Mouse (Mus musculus): ENCODE results near the gene 5730522E02Rik. TPM values are rescaled to one million over a fixed set of nuclear protein-coding genes. Genes with fewer than 3 reads are reported as not detected.

5730522E02Rik gene
- total RNA-seq, 1 experiment from 2014 or later: not detected

- no peak for ATAC-seq (replicated peaks in 1 of 2; ENCODE audit: insufficient read depth in 1 of 2, low FRiP score in 2 of 2, low TSS enrichment in 1 of 2, low read depth in 1 of 2, poor library complexity in 2 of 2, severe bottlenecking in 2 of 2)
Observed at GRCm38 (mm10) chr11:25674194-25674593, 536.4 kb downstream of the 5730522E02Rik start.

- ATAC-seq (replicated peaks in 1 of 2; ENCODE audit: insufficient read depth in 1 of 2, low FRiP score in 2 of 2, low TSS enrichment in 1 of 2, low read depth in 1 of 2, poor library complexity in 2 of 2, severe bottlenecking in 2 of 2): no peak
Observed at GRCm38 (mm10) chr11:25670018-25670417, 540.5 kb downstream of the 5730522E02Rik start.

- no peak for ATAC-seq (replicated peaks in 1 of 2; ENCODE audit: insufficient read depth in 1 of 2, low FRiP score in 2 of 2, low TSS enrichment in 1 of 2, low read depth in 1 of 2, poor library complexity in 2 of 2, severe bottlenecking in 2 of 2)
Observed at GRCm38 (mm10) chr11:25664562-25665104, 545.9 kb downstream of the 5730522E02Rik start.

GRCm38 (mm10) chr11:25646282-25646681, 564.3 kb downstream of the 5730522E02Rik start:
- no peak for ATAC-seq (replicated peaks in 1 of 2; ENCODE audit: insufficient read depth in 1 of 2, low FRiP score in 2 of 2, low TSS enrichment in 1 of 2, low read depth in 1 of 2, poor library complexity in 2 of 2, severe bottlenecking in 2 of 2)

GRCm38 (mm10) chr11:25644767-25645622, 565.6 kb downstream of the 5730522E02Rik start:
- ATAC-seq (replicated peaks in 1 of 2; ENCODE audit: insufficient read depth in 1 of 2, low FRiP score in 2 of 2, low TSS enrichment in 1 of 2, low read depth in 1 of 2, poor library complexity in 2 of 2, severe bottlenecking in 2 of 2): no peak

- no peak for ATAC-seq (replicated peaks in 1 of 2; ENCODE audit: insufficient read depth in 1 of 2, low FRiP score in 2 of 2, low TSS enrichment in 1 of 2, low read depth in 1 of 2, poor library complexity in 2 of 2, severe bottlenecking in 2 of 2)
Observed at GRCm38 (mm10) chr11:25606886-25607285, 603.7 kb downstream of the 5730522E02Rik start.

GRCm38 (mm10) chr11:25600030-25600429, 610.5 kb downstream of the 5730522E02Rik start:
- ATAC-seq (replicated peaks in 1 of 2; ENCODE audit: insufficient read depth in 1 of 2, low FRiP score in 2 of 2, low TSS enrichment in 1 of 2, low read depth in 1 of 2, poor library complexity in 2 of 2, severe bottlenecking in 2 of 2): no peak

GRCm38 (mm10) chr11:25595303-25595702, 615.3 kb downstream of the 5730522E02Rik start:
- ATAC-seq (replicated peaks in 1 of 2; ENCODE audit: insufficient read depth in 1 of 2, low FRiP score in 2 of 2, low TSS enrichment in 1 of 2, low read depth in 1 of 2, poor library complexity in 2 of 2, severe bottlenecking in 2 of 2): no peak

- ATAC-seq (replicated peaks in 1 of 2; ENCODE audit: insufficient read depth in 1 of 2, low FRiP score in 2 of 2, low TSS enrichment in 1 of 2, low read depth in 1 of 2, poor library complexity in 2 of 2, severe bottlenecking in 2 of 2): no peak
Observed at GRCm38 (mm10) chr11:25594780-25595179, 615.8 kb downstream of the 5730522E02Rik start.

GRCm38 (mm10) chr11:25592268-25592667, 618.3 kb downstream of the 5730522E02Rik start:
- ATAC-seq (replicated peaks in 1 of 2; ENCODE audit: insufficient read depth in 1 of 2, low FRiP score in 2 of 2, low TSS enrichment in 1 of 2, low read depth in 1 of 2, poor library complexity in 2 of 2, severe bottlenecking in 2 of 2): no peak

GRCm38 (mm10) chr11:25590215-25590614, 620.3 kb downstream of the 5730522E02Rik start:
- no peak for ATAC-seq (replicated peaks in 1 of 2; ENCODE audit: insufficient read depth in 1 of 2, low FRiP score in 2 of 2, low TSS enrichment in 1 of 2, low read depth in 1 of 2, poor library complexity in 2 of 2, severe bottlenecking in 2 of 2)

GRCm38 (mm10) chr11:25589509-25589908, 621.1 kb downstream of the 5730522E02Rik start:
- ATAC-seq (replicated peaks in 1 of 2; ENCODE audit: insufficient read depth in 1 of 2, low FRiP score in 2 of 2, low TSS enrichment in 1 of 2, low read depth in 1 of 2, poor library complexity in 2 of 2, severe bottlenecking in 2 of 2): no peak

- no peak for ATAC-seq (replicated peaks in 1 of 2; ENCODE audit: insufficient read depth in 1 of 2, low FRiP score in 2 of 2, low TSS enrichment in 1 of 2, low read depth in 1 of 2, poor library complexity in 2 of 2, severe bottlenecking in 2 of 2)
Observed at GRCm38 (mm10) chr11:25574129-25574465, 636.5 kb downstream of the 5730522E02Rik start.

- no peak for ATAC-seq (replicated peaks in 1 of 2; ENCODE audit: insufficient read depth in 1 of 2, low FRiP score in 2 of 2, low TSS enrichment in 1 of 2, low read depth in 1 of 2, poor library complexity in 2 of 2, severe bottlenecking in 2 of 2)
Observed at GRCm38 (mm10) chr11:25573408-25574128, 637.0 kb downstream of the 5730522E02Rik start.

- no peak for ATAC-seq (replicated peaks in 1 of 2; ENCODE audit: insufficient read depth in 1 of 2, low FRiP score in 2 of 2, low TSS enrichment in 1 of 2, low read depth in 1 of 2, poor library complexity in 2 of 2, severe bottlenecking in 2 of 2)
Observed at GRCm38 (mm10) chr11:25571396-25571795, 639.2 kb downstream of the 5730522E02Rik start.

Data from hematopoietic stem cell, adult 5-6 weeks (primary cell).